Mouse (Mus musculus) bone marrow macrophage, adult 2 months (primary cell): ENCODE results near the gene Phf8.

Experiments used
- CTCF ChIP-seq: IDR thresholded peaks from 2 replicates; pipeline ENCODE4 v1.5.1; 2012; ENCODE audit warnings: low read depth, mild to moderate bottlenecking, low read length, moderate library complexity
- POLR2A ChIP-seq: IDR thresholded peaks from 2 replicates; pipeline ENCODE4 v1.6.1; 2012; ENCODE audit warnings: mild to moderate bottlenecking, low read depth, low read length, borderline replicate concordance

GRCm38 (mm10) chrX:151575166-151575565 lies 54.7 kb downstream of the Phf8 start:
- TF ChIP-seq CTCF (no peak), POLR2A (no peak)
